Mouse (Mus musculus) myocyte (in vitro differentiated cells): ENCODE results near the gene Ppp6c.

ENCODE experiments used
- MAX ChIP-seq: IDR thresholded peaks from one replicate; pipeline ENCODE4 v1.6.1; 2011; ENCODE audit warnings: low read depth, mild to moderate bottlenecking, control low read depth
- MYOD1 ChIP-seq, 3 experiments: IDR thresholded peaks; one replicate each; pipeline ENCODE4 v1.6.1; 2011; ENCODE audit warnings: control low read depth in 2 of 3, low read depth in 2 of 3, mild to moderate bottlenecking in 2 of 3, moderate library complexity in 1 of 3; ENCODE audit not compliant: insufficient read length in 2 of 3, control insufficient read depth in 1 of 3
- POLR2A ChIP-seq: IDR thresholded peaks from one replicate; pipeline ENCODE4 v1.6.1; 2011; ENCODE audit warnings: low read depth, mild to moderate bottlenecking, control low read depth, moderate library complexity; ENCODE audit not compliant: insufficient read length
- POLR2AphosphoS2 ChIP-seq: IDR thresholded peaks from one replicate; pipeline ENCODE4 v1.6.1; 2011; ENCODE audit warnings: low read depth, control low read depth; ENCODE audit not compliant: insufficient read length
- SRF ChIP-seq: IDR thresholded peaks from one replicate; pipeline ENCODE4 v1.6.1; 2011; ENCODE audit warnings: low read depth; ENCODE audit not compliant: control insufficient read depth, insufficient read length
- TCF3 ChIP-seq: IDR thresholded peaks from one replicate; pipeline ENCODE4 v1.6.1; 2011; ENCODE audit warnings: low read depth, control low read depth; ENCODE audit not compliant: insufficient read length
- USF1 ChIP-seq: IDR thresholded peaks from one replicate; pipeline ENCODE4 v1.6.1; 2011; ENCODE audit warnings: low read depth, mild to moderate bottlenecking, control low read depth, moderate library complexity

- TF ChIP-seq SRF (no peak), POLR2A (no peak), USF1 (no peak), TCF3 (no peak), POLR2AphosphoS2 (no peak), MYOD1 (IDR thresholded peaks at IDR 0.05; ENCODE audit: control insufficient read depth in 1 of 3, insufficient read length in 2 of 3, low read depth in 2 of 3) (no peak), MAX (no peak)
Measured at GRCm38 (mm10) chr2:39160996-39161395, 65.3 kb downstream of the Ppp6c start.
